Mouse (Mus musculus) embryonic stem cell, embryonic (primary cell): Measurements from ENCODE around the gene Rtn4r.

Experiments used
- CTCF ChIA-PET, 4 experiments: fragments of 300-600 bp in 2 of 4; fragments of 350-600 bp in 2 of 4; sonication (Branson Sonifier 250); formaldehyde crosslinking; loops; one replicate each; lab custom pipeline; 2022; ENCODE audit warnings: inconsistent platforms in 2 of 4; lab: Charles Lee
- POLR2A ChIA-PET, 4 experiments: fragments of 300-600 bp in 2 of 4; fragments of 350-600 bp in 2 of 4; sonication (Branson Sonifier 250); formaldehyde crosslinking; loops; one replicate each; lab custom pipeline; 2022; ENCODE audit warnings: antibody characterized with exemption in 4 of 4, inconsistent platforms in 1 of 4; lab: Charles Lee

Gene Rtn4r

GRCm38 (mm10) chr16:18116467-18116866 lies 11.0 kb upstream of the Rtn4r start:
- ChIA-PET CTCF (interaction anchor here in 2 of 4 experiments (0.9 to 1.6 kb wide), 2 partner anchors 8 to 94 kb away, joined by 3 to 5 read pairs; no protein-coding TSS in a partner anchor), POLR2A (interaction anchor here in 2 of 4 experiments (1.6 to 2.7 kb wide), 4 partner anchors 10 to 78 kb away, joined by 4 to 10 read pairs (median 5); no protein-coding TSS in a partner anchor)

- ChIA-PET CTCF (interaction anchor here in 3 of 4 experiments (0.7 to 2.7 kb wide), 6 partner anchors 9 to 112 kb away, joined by 3 to 17 read pairs (median 5); no protein-coding TSS in a partner anchor), POLR2A (interaction anchor here in 1 of 4 experiments (1.1 kb wide), 1 partner anchor 29 kb away, joined by 4 read pairs; no protein-coding TSS in a partner anchor)
Measured at GRCm38 (mm10) chr16:18118285-18118684, 9.2 kb upstream of the Rtn4r start.

DNA sequence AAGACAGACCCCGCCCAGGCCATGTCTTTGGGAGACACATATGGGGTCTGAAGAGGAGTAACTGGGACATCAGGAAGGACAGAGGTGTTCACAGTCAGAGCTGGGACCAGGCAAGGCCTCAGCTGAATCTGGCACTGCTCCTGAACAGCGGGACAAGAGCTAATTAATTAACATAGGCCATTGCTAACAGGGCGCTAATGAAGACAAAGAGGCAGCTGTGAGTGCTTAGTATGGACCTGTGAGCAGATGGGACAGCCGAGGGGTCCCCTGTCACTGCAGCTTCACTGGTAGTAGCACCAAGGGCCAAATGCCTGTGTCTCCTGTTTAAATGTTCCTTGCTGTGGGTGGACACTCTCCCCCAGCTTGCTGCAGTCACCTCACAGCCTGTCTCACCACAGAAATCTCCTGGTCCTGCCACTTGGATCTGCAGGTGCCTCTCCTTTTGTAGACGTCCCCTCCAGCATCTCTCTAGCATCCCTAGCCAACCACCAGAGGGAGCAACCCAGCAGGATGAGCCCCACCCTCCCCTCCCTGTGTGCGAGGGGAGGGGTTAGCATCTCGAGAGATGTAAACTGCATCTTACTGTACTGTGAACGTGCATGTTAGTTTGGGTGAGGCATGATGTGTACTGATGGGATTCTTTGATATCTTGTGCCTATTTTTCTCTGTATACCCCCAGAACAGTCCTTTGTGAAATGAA lies 8.3 kb upstream of the Rtn4r start:
- ChIA-PET CTCF (interaction anchor here (0.6 to 2.7 kb wide), 12 partner anchors 8 to 92 kb away, joined by 3 to 10 read pairs (median 4); no protein-coding TSS in a partner anchor), POLR2A (interaction anchor here in 1 of 4 experiments (0.8 to 1.1 kb wide), 3 partner anchors 30 to 95 kb away, joined by 3 to 4 read pairs (median 4); no protein-coding TSS in a partner anchor)

DNA sequence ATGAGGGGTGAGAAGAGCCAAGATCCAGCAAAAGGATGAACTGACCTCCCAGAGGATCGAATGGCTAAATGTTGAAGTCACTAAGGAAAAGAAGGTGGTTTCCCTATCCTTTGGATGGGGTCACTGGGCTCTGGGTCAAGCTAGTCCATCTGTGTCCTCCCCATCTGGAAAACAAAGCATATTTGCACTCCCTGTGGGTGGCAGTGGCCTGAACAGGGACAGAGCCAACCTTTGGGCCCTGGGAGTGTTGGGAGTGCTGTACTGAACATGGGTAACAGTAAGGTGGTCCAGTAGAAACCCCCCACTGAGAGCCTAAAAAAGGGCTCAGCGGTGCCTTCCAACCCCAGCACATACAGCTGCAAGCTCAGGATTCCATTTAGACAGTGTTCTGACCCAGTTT lies 4.7 kb upstream of the Rtn4r start:
- POLR2A ChIA-PET = interaction anchor here in 1 of 4 experiments (0.6 to 2.9 kb wide), 5 partner anchors 10 to 116 kb away, joined by 3 to 8 read pairs (median 3); partner anchors contain the start of gene Prodh
- CTCF ChIA-PET = interaction anchor here in 2 of 4 experiments (0.7 to 2.6 kb wide), 2 partner anchors 88 to 89 kb away, joined by 3 to 10 read pairs; no protein-coding TSS in a partner anchor

- POLR2A ChIA-PET = interaction anchor here in 1 of 4 experiments (1.0 to 2.9 kb wide), 2 partner anchors 24 to 34 kb away, joined by 3 to 8 read pairs; partner anchors contain the start of gene Prodh
- CTCF ChIA-PET = interaction anchor here in 1 of 4 experiments (2.6 kb wide), 1 partner anchor 88 kb away, joined by 10 read pairs; no protein-coding TSS in a partner anchor
Measured at GRCm38 (mm10) chr16:18123471-18123870, 4.0 kb upstream of the Rtn4r start.

- CTCF ChIA-PET = interaction anchor here in 1 of 4 experiments (2.6 kb wide), 1 partner anchor 87 kb away, joined by 10 read pairs; no protein-coding TSS in a partner anchor
- POLR2A ChIA-PET = interaction anchor here in 1 of 4 experiments (3.0 kb wide), 1 partner anchor 35 kb away, joined by 10 read pairs; no protein-coding TSS in a partner anchor
Measured at GRCm38 (mm10) chr16:18124040-18124439, 3.4 kb upstream of the Rtn4r start.

GRCm38 (mm10) chr16:18124626-18125025 lies 2.8 kb upstream of the Rtn4r start:
- CTCF ChIA-PET = interaction anchor here in 2 of 4 experiments (1.6 to 2.6 kb wide), 3 partner anchors 48 to 87 kb away, joined by 3 to 10 read pairs (median 5); no protein-coding TSS in a partner anchor
- POLR2A ChIA-PET = interaction anchor here in 1 of 4 experiments (1.3 to 3.0 kb wide), 2 partner anchors 36 to 233 kb away, joined by 3 to 10 read pairs; partner anchors contain the start of gene Gm20518

DNA sequence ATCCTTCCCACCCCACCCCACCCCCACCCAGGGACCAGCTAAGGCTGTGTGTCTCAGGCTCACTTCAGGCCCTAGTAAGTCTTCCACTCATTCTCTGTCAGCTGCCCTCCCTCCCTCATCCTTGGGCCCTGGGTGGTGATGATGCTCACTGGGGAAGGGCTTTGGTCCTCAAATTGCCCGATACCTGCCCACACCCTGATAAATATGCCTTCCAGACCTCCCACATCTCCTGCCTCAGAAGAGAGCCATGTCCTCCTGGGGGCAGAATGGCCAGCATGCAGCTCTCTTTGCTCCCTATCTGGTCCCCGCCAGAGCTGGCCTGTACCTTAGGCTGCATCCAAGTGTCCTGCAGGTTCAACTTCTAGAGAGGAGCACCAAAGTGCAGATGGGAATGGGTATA lies 2.3 kb upstream of the Rtn4r start:
- ChIA-PET CTCF (interaction anchor here in 2 of 4 experiments (1.6 to 2.6 kb wide), 3 partner anchors 47 to 86 kb away, joined by 3 to 10 read pairs (median 5); no protein-coding TSS in a partner anchor), POLR2A (interaction anchor here in 1 of 4 experiments (1.3 to 3.0 kb wide), 2 partner anchors 36 to 234 kb away, joined by 3 to 10 read pairs; partner anchors contain the start of gene Gm20518)

- POLR2A ChIA-PET = interaction anchor here in 2 of 4 experiments (0.7 to 3.0 kb wide), 3 partner anchors 9 to 38 kb away, joined by 3 to 10 read pairs (median 4); no protein-coding TSS in a partner anchor
Measured at GRCm38 (mm10) chr16:18126211-18126610, 1.2 kb upstream of the Rtn4r start.

DNA sequence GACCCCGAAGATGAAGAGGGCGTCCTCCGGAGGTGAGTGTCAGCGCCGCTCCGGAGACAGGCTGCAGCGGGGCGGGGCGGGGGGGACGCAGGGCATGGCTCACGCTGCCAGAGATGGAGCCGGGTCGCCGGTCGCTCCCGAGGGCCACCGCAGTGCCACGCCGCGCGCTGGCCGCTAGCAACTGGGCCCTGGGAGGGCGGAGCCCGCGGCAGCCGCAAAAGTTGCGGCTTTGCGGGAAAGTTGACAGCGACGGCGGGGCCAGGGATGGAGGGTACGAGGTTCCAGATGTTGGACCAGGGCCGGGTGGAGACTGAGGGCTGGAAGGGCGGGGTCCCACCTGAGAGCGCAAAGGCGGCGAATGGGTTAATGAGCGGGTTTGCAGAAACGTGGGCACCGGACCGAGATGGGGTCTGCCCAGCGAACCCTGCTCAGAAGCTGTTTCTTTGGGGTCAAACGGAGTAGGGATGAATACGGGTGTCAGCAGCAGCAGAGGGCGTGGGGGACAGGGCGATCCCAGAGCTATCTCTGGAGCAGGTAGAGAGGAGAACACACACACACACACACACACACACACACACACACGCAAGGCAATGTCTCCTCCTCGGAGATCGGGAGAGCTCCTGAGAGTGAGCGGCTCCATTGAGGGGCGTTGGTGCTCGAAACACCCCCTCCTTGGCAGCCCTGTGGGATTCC lies 575 bp downstream of the Rtn4r start:
- ChIA-PET POLR2A (interaction anchor here in 2 of 4 experiments (0.6 to 1.7 kb wide), 6 partner anchors 11 to 67 kb away, joined by 3 to 5 read pairs (median 3); partner anchors contain the start of gene Prodh (in 2 of the 2)), CTCF (interaction anchor here in 3 of 4 experiments (0.6 to 1.1 kb wide), 4 partner anchors 20 to 797 kb away, joined by 3 to 6 read pairs (median 4); no protein-coding TSS in a partner anchor)

More at GRCm38 (mm10) chr16:18126211-18126610, 1.2 kb upstream of the Rtn4r start:
- CTCF ChIA-PET = interaction anchor here in 2 of 4 experiments (0.7 to 1.9 kb wide), 7 partner anchors 46 to 85 kb away, joined by 3 to 5 read pairs (median 3); no protein-coding TSS in a partner anchor

DNA sequence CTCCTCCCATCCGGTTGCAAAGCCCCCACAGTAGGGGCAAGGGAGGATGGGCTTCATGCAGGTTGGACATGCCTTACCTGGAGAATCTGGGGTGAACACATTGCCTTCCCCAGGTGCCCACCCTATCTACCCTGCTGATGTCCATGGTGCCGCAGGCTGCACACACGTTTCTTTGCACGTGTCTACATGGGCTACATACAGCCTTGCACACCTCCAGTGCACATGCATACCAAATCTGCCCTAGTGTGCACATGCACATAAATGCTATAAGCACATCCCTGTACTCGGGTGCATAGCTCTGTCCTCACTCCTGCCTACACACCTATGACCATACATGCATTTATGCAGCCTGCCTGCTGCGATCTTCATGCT lies 1.1 kb downstream of the Rtn4r start:
- CTCF ChIA-PET = interaction anchor here in 2 of 4 experiments (0.7 to 1.1 kb wide), 2 partner anchors 20 to 41 kb away, joined by 3 to 4 read pairs; no protein-coding TSS in a partner anchor
- POLR2A ChIA-PET = interaction anchor here in 2 of 4 experiments (0.6 to 1.7 kb wide), 6 partner anchors 10 to 66 kb away, joined by 3 to 5 read pairs (median 3); partner anchors contain the start of gene Prodh (in 2 of the 2)

DNA sequence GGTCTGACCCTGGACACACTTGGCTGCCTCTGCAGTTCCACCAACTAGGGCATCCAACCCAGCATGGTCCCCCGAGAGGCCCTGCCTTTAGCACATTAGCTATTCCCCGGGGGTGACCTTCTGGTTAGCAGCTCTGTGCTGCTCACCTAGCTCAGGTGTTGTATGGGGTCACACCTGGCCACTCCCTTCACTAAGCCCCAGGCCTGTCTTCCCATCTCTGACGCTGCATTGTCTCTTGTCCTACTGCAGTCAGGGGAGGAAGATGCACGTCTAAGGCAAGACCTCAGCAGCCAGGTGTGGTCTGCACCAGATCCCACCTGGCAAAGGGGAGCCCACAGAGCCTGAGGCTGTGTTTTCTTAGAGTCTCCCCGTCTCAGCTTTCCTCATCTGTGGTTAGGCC lies 2.0 kb downstream of the Rtn4r start:
- CTCF ChIA-PET = no interaction called here
- POLR2A ChIA-PET = interaction anchor here in 1 of 4 experiments (1.6 to 1.7 kb wide), 2 partner anchors 9 to 40 kb away, joined by 3 to 5 read pairs; partner anchors contain the start of gene Prodh

- POLR2A ChIA-PET = no interaction called here
- CTCF ChIA-PET = interaction anchor here in 1 of 4 experiments (1.0 kb wide), 1 partner anchor 49 kb away, joined by 3 read pairs; no protein-coding TSS in a partner anchor
Measured at GRCm38 (mm10) chr16:18130288-18130687, 2.8 kb downstream of the Rtn4r start.

DNA sequence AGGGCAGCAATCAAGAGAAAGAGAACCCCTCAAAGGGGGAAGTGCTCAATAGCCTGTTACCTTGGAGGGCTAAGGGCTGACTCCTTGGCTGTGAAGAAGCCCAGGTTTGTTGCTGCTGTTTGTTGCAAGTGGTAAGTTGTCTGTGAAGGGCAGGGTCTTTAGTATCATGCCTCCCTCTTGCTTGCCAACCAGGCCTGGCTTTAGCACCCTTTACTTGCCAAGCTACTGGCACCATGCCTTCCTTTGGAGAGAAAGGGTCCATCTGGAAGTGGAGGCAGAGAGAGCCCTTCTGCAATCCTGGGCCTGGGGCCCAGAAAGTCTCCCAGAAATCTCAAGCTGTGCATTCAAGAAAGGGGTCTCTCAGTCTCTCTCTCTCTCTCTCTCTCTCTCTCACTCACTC lies 3.3 kb downstream of the Rtn4r start:
- CTCF ChIA-PET = interaction anchor here in 1 of 4 experiments (1.0 kb wide), 1 partner anchor 49 kb away, joined by 3 read pairs; no protein-coding TSS in a partner anchor
- POLR2A ChIA-PET = no interaction called here

DNA sequence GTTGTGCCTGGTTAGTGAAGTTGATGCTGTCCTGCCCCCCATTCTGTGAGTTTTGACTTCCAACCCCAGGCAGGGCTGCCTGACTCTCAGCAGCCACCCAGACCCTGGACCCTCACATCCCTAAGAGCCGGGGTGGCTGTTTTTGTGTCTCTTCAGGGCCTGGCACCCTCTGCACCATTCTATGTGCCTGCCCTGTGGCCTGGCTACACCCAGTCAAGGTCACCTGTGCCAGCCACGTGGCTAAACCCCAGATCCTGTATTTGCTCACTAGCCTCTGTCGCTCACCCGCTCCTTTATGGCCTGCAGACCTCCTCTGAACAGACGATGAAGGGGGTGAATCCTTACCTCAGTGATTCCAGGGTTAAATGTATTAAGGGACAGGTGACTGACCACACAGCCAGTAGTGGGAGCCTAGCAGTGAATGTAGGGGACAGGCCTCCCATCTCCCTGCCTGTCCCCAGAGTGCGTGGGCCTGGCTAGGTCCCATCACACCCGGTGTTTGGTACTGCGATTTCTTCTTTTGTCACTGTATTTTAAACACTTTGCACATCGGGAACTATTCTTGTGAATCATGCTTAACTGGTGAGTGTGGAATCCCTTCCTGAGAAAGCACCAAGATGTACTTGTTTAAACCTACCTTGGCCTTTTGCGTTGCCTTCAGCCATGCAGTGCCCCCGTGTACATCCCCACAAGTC lies 4.0 kb downstream of the Rtn4r start:
- ChIA-PET CTCF (interaction anchor here in 1 of 4 experiments (1.0 kb wide), 1 partner anchor 50 kb away, joined by 3 read pairs; no protein-coding TSS in a partner anchor), POLR2A (no interaction called here)

DNA sequence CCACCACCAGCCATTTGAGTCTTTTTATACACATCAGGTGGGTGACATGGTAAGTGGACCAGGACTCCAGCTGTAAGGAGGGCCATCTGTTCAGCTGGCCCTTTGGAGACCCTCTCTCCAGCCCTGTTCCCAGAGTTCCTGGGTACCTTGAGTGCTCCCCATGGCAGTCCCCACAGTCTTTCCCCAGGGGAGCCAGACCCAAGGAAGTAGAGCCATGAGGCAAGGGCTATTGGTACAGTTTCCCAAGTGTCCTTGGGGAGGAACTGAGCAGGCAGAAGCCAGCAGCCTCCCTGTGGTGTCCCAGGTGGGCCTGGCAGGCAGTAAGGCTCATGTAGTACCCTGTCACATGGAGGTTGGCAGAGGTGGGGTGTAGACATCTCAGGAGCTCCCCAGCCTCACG lies 4.6 kb downstream of the Rtn4r start:
- POLR2A ChIA-PET = no interaction called here
- CTCF ChIA-PET = no interaction called here

DNA sequence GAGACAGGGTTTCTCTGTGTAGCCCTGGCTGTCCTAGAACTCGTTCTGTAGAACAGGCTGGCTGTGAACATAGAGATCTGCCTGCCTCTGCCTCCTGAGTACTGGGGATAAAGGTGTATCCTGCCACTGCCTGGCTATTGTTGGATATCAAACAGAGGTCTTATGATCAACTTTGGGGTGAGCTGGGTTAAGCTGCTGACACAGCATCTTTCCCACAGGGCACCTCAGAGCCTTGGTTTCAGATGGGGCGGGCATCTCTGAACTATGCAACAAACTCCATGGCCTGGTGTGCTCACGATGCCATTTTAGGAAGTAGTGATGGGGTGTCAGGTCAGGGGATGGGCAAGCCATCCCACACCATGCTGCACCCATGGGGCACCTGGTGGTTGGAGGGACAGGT lies 5.1 kb downstream of the Rtn4r start:
- ChIA-PET CTCF (no interaction called here), POLR2A (no interaction called here)
